Mouse (Mus musculus): Measurements from ENCODE around the gene Smagp. TPM values are rescaled to one million over a fixed set of nuclear protein-coding genes. Genes with fewer than 3 reads are reported as not detected.

The Smagp gene
- polyA plus RNA-seq, 1 experiment from 2014 or later: 1.7 TPM

- Histone ChIP-seq H3K27ac (ENCODE audit: low read depth, low read length) (no peak overlapping the region), H3K27me3 (ENCODE audit: control insufficient read depth, insufficient read depth, low read length) (peaks cover 29% of the 10 kb centered on the region), H3K4me1 (ENCODE audit: control insufficient read depth, insufficient read depth, low read length) (peaks cover 13% of the 10 kb centered on the region), H3K9ac (replicated peaks; ENCODE audit: low read depth, low read length) (no peak overlapping the region), H3K4me3 (ENCODE audit: low read depth, low read length) (no peak overlapping the region), H3K9me3 (ENCODE audit: control insufficient read depth, low read length) (no peaks in the 10 kb centered on the region), H3K4me2 (ENCODE audit: low read depth, low read length) (no peak overlapping the region), H3K36me3 (ENCODE audit: control insufficient read depth, insufficient read depth, low read length) (no peaks in the 10 kb centered on the region)
- ATAC-seq (ENCODE audit: low read depth): no peak
- 6% methylated on average over 9 of the region's 9 CpGs for WGBS
These were observed 1.5 kb downstream of the Smagp start for GRCm38 (mm10) chr15:100635239-100635638.

DNA sequence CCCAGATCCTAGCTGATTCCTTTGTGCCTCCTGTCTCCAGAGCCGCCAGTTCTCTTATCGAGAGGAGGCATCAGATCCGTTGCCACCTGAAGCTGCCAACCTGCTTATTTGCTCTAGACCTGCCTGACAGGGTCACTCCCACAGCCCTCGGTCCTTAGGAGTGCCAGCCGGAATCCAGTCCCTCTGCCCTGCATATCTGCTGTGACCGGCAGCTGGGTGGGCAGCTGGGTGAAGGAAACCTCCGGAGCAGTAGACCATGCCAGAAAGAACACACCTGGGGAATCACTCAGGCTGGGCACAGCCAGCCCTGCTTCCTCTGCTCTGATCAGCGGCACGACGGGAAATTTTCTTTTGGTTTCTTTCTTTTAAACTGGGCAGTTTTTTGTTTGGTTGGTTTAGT, 3.4 kb downstream of the Smagp start:
- Histone ChIP-seq H3K4me3 (ENCODE audit: low read depth, low read length) (no peak overlapping the region), H3K36me3 (ENCODE audit: control insufficient read depth, insufficient read depth, low read length) (no peaks in the 10 kb centered on the region), H3K9ac (replicated peaks; ENCODE audit: low read depth, low read length) (no peak overlapping the region), H3K9me3 (ENCODE audit: control insufficient read depth, low read length) (no peaks in the 10 kb centered on the region), H3K27ac (ENCODE audit: low read depth, low read length) (no peak overlapping the region), H3K4me1 (ENCODE audit: control insufficient read depth, insufficient read depth, low read length) (peaks cover 13% of the 10 kb centered on the region), H3K4me2 (ENCODE audit: low read depth, low read length) (no peak overlapping the region), H3K27me3 (ENCODE audit: control insufficient read depth, insufficient read depth, low read length) (peaks cover 28% of the 10 kb centered on the region)
- 84% methylated on average over 10 of the region's 10 CpGs for WGBS
- no peak for ATAC-seq (ENCODE audit: low read depth)

- Histone ChIP-seq H3K36me3 (ENCODE audit: control insufficient read depth, insufficient read depth, low read length) (no peaks in the 10 kb centered on the region), H3K9ac (replicated peaks; ENCODE audit: low read depth, low read length) (no peak overlapping the region), H3K27ac (ENCODE audit: low read depth, low read length) (no peak overlapping the region), H3K27me3 (ENCODE audit: control insufficient read depth, insufficient read depth, low read length) (peaks cover 24% of the 10 kb centered on the region), H3K4me1 (ENCODE audit: control insufficient read depth, insufficient read depth, low read length) (peaks cover 12% of the 10 kb centered on the region), H3K4me2 (ENCODE audit: low read depth, low read length) (no peak overlapping the region), H3K4me3 (ENCODE audit: low read depth, low read length) (no peak overlapping the region), H3K9me3 (ENCODE audit: control insufficient read depth, low read length) (no peaks in the 10 kb centered on the region)
- no peak for ATAC-seq (ENCODE audit: low read depth)
- WGBS: 90% methylated on average over 5 of the region's 5 CpGs
These were observed 4.4 kb downstream of the Smagp start for GRCm38 (mm10) chr15:100632323-100632722.

GRCm38 (mm10) chr15:100631454-100632170, 5.1 kb downstream of the Smagp start:
- no peak overlapping the region for H3K9ac ChIP-seq (replicated peaks; ENCODE audit: low read depth, low read length)
- H3K27me3 ChIP-seq (ENCODE audit: control insufficient read depth, insufficient read depth, low read length): peaks cover 17% of the 10 kb centered on the region
- no peaks in the 10 kb centered on the region for H3K9me3 ChIP-seq (ENCODE audit: control insufficient read depth, low read length)
- H3K27ac ChIP-seq (ENCODE audit: low read depth, low read length): no peak overlapping the region
- WGBS: 85% methylated on average over 12 of the region's 12 CpGs
- peaks cover 5% of the 10 kb centered on the region for H3K4me1 ChIP-seq (ENCODE audit: control insufficient read depth, insufficient read depth, low read length)
- no peak overlapping the region for H3K4me3 ChIP-seq (ENCODE audit: low read depth, low read length)
- ATAC-seq (ENCODE audit: low read depth): no peak
- H3K36me3 ChIP-seq (ENCODE audit: control insufficient read depth, insufficient read depth, low read length): no peaks in the 10 kb centered on the region
- H3K4me2 ChIP-seq (ENCODE audit: low read depth, low read length): no peak overlapping the region

- 59% methylated on average over 3 of the region's 3 CpGs for WGBS
- no peak overlapping the region for H3K4me2 ChIP-seq (ENCODE audit: low read depth, low read length)
- no peaks in the 10 kb centered on the region for H3K36me3 ChIP-seq (ENCODE audit: control insufficient read depth, insufficient read depth, low read length)
- H3K9me3 ChIP-seq (ENCODE audit: control insufficient read depth, low read length): no peaks in the 10 kb centered on the region
- H3K4me3 ChIP-seq (ENCODE audit: low read depth, low read length): no peak overlapping the region
- peaks cover 4% of the 10 kb centered on the region; the same call in 1 of the 2 replicates for H3K27me3 ChIP-seq (ENCODE audit: control insufficient read depth, insufficient read depth, low read length)
- no peak overlapping the region for H3K9ac ChIP-seq (replicated peaks; ENCODE audit: low read depth, low read length)
- no peak for ATAC-seq (ENCODE audit: low read depth)
- no peak overlapping the region for H3K27ac ChIP-seq (ENCODE audit: low read depth, low read length)
- no peaks in the 10 kb centered on the region for H3K4me1 ChIP-seq (ENCODE audit: control insufficient read depth, insufficient read depth, low read length)
These were observed 6.6 kb downstream of the Smagp start for GRCm38 (mm10) chr15:100630126-100630525.

- no peak overlapping the region for H3K9ac ChIP-seq (replicated peaks; ENCODE audit: low read depth, low read length)
- H3K4me2 ChIP-seq (ENCODE audit: low read depth, low read length): no peak overlapping the region
- H3K27me3 ChIP-seq (ENCODE audit: control insufficient read depth, insufficient read depth, low read length): no peaks in the 10 kb centered on the region; the same call in 1 of the 2 replicates
- 51% methylated on average over 7 of the region's 7 CpGs for WGBS
- H3K9me3 ChIP-seq (ENCODE audit: control insufficient read depth, low read length): no peaks in the 10 kb centered on the region
- H3K4me3 ChIP-seq (ENCODE audit: low read depth, low read length): no peak overlapping the region
- ATAC-seq (ENCODE audit: low read depth): no peak
- H3K4me1 ChIP-seq (ENCODE audit: control insufficient read depth, insufficient read depth, low read length): no peaks in the 10 kb centered on the region
- H3K36me3 ChIP-seq (ENCODE audit: control insufficient read depth, insufficient read depth, low read length): no peaks in the 10 kb centered on the region
- H3K27ac ChIP-seq (ENCODE audit: low read depth, low read length): no peak overlapping the region
These were observed 7.9 kb downstream of the Smagp start for GRCm38 (mm10) chr15:100628797-100629196.

DNA sequence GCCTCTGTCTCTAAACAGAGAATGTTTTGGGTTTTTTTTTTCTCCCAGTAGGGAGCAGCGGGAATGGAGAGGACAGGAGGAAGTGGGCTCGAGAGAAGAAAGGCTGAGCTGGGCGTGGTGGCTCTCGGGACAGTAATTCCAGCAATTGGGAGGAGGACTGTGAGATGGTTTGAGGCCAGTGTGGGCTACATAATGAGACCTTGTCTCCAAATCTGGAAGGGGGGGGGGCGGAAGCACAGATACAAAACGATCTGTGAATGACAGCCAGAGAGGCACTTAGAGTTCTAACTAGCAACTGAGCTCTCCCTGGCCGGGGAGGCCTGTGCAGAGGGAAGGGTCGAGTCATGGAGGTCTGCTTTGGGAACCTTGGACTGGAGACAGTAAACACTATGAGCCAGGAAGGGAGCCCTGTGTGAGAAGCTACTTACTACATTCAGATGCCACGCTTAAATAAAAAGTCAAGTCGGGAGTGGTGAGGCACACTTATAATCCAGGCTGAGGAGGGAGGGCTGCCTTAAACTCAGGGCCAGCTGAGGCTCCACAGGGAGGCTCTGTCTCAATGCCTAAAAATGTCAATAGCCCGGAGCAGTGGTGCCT, 8.9 kb downstream of the Smagp start:
- Histone ChIP-seq H3K4me3 (ENCODE audit: low read depth, low read length) (no peak overlapping the region), H3K36me3 (ENCODE audit: control insufficient read depth, insufficient read depth, low read length) (no peaks in the 10 kb centered on the region), H3K27ac (ENCODE audit: low read depth, low read length) (no peak overlapping the region), H3K9ac (replicated peaks; ENCODE audit: low read depth, low read length) (no peak overlapping the region), H3K4me1 (ENCODE audit: control insufficient read depth, insufficient read depth, low read length) (no peaks in the 10 kb centered on the region), H3K4me2 (ENCODE audit: low read depth, low read length) (no peak overlapping the region), H3K27me3 (ENCODE audit: control insufficient read depth, insufficient read depth, low read length) (no peaks in the 10 kb centered on the region), H3K9me3 (ENCODE audit: control insufficient read depth, low read length) (no peaks in the 10 kb centered on the region)
- ATAC-seq (ENCODE audit: low read depth): no peak
- WGBS: 3% methylated on average over 11 of the region's 11 CpGs

- WGBS: 14% methylated on average over 10 of the region's 10 CpGs
- H3K4me1 ChIP-seq (ENCODE audit: control insufficient read depth, insufficient read depth, low read length): no peaks in the 10 kb centered on the region
- ATAC-seq (ENCODE audit: low read depth): no peak
- H3K4me3 ChIP-seq (ENCODE audit: low read depth, low read length): no peak overlapping the region
- H3K9ac ChIP-seq (replicated peaks; ENCODE audit: low read depth, low read length): no peak overlapping the region
- no peak overlapping the region for H3K27ac ChIP-seq (ENCODE audit: low read depth, low read length)
- no peaks in the 10 kb centered on the region for H3K27me3 ChIP-seq (ENCODE audit: control insufficient read depth, insufficient read depth, low read length)
- no peaks in the 10 kb centered on the region for H3K9me3 ChIP-seq (ENCODE audit: control insufficient read depth, low read length)
- H3K36me3 ChIP-seq (ENCODE audit: control insufficient read depth, insufficient read depth, low read length): no peaks in the 10 kb centered on the region
- no peak overlapping the region for H3K4me2 ChIP-seq (ENCODE audit: low read depth, low read length)
These were observed 9.5 kb downstream of the Smagp start for GRCm38 (mm10) chr15:100627287-100627686.

DNA sequence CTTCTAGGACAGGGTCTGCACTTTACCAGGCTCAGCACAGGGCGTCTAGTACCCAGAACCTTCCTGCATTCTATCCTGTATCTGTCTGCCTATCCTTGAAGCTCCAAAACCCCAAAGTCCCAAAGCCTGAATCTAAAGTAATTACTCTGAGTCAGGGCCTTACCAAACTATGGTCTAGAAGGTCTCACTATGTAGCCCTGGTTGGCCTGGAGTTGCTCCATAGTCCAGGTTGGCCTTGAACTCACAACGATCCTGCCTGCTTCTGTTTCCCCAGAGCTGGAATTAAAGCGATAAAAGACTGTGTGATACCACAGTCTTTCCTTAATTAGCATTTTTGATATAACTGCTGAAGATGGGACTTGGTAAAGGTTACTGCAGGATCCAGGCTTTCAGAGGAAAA, 12.3 kb downstream of the Smagp start:
- ATAC-seq (ENCODE audit: low read depth): no peak
- WGBS: 88% methylated on average over 3 of the region's 3 CpGs

More for the DNA sequence above, 12.3 kb downstream of the Smagp start:
- H3K36me3 ChIP-seq (ENCODE audit: control insufficient read depth, insufficient read depth, low read length): 0 out of 2 replicates have a peak, but pooled peaks cover 3% of the 10 kb centered on the region
- no peak overlapping the region for H3K27ac ChIP-seq (ENCODE audit: low read depth, low read length)
- no peaks in the 10 kb centered on the region for H3K27me3 ChIP-seq (ENCODE audit: control insufficient read depth, insufficient read depth, low read length)
- H3K4me2 ChIP-seq (ENCODE audit: low read depth, low read length): no peak overlapping the region
- H3K9ac ChIP-seq (replicated peaks; ENCODE audit: low read depth, low read length): no peak overlapping the region
- no peaks in the 10 kb centered on the region for H3K4me1 ChIP-seq (ENCODE audit: control insufficient read depth, insufficient read depth, low read length)
- no peaks in the 10 kb centered on the region for H3K9me3 ChIP-seq (ENCODE audit: control insufficient read depth, low read length)
- H3K4me3 ChIP-seq (ENCODE audit: low read depth, low read length): no peak overlapping the region

Data from neural tube, embryonic 14.5 days (tissue).